ENCODE assay signal across 8 mouse cellular contexts in the genomic region with DNA sequence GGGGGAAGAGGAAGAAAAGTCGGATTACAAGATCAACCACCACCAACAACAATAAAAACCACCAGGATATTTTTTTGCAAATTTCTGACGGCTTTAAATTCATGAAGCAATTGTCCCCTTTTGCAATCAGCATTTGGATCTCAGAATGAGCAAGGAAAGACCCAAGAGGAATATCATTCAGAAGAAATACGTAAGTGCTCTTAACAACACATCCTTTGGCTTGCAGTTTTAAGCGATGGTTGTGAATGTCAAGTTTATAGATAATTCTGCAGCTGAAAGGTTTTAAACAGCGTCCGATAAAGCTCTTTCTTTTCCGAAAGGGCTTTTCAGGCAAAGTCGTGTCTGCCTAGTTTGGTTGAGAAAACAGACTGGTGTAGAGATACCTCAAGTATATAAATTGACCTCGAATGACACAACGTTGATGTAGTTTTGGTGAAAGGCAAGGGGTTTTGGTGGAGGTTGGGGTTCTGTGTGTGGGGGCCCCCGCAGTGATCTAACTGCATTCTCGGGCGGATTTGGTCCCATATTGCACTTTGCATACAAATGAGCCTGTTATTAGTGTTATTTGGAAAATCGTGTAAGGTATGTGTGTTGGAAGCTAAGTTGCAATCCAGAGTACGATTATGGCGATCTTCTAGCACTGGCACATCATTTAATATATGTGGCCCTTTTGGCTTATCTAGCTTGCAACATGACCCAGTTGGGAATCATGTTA. TPM values are rescaled to one million over a fixed set of nuclear protein-coding genes. Genes with fewer than 3 reads are reported as not detected.
DNase-seq lines count a peak whose midpoint lies in the region; ATAC-seq and TF ChIP-seq lines count a peak whose summit lies in the region.

No protein-coding gene starts in this region.

- H3K9ac ChIP-seq in hindbrain, embryonic 15.5 days: peak overlapping the region; percentile 83
- peak overlapping the region; percentile 75 for H3K9ac ChIP-seq in midbrain, embryonic 12.5 days (replicated peaks)

- 1% methylated on average over 16 of the region's 16 CpGs for WGBS in cerebellum, adult 2 months
- WGBS in hindbrain, embryonic 15.5 days: under 1% methylated on average over 16 of the region's 16 CpGs
- under 1% methylated on average over 16 of the region's 16 CpGs for WGBS in midbrain, embryonic 12.5 days

- TF ChIP-seq CTCF in cerebellum, adult 2 months (IDR thresholded peaks at IDR 0.05; ENCODE audit: borderline replicate concordance, insufficient read depth, low read depth, low read length): no peak

- H3K4me1 ChIP-seq in cerebellum, adult 2 months (ENCODE audit: control insufficient read depth, insufficient read depth, low read length): peaks cover 7% of the 10 kb centered on the region
- H3K4me1 ChIP-seq in hindbrain, embryonic 15.5 days (replicated peaks): peaks cover 31% of the 10 kb centered on the region
- peaks cover 30% of the 10 kb centered on the region for H3K4me1 ChIP-seq in midbrain, embryonic 12.5 days

- no peaks in the 10 kb centered on the region for H3K27me3 ChIP-seq in cerebellum, adult 2 months (ENCODE audit: control insufficient read depth, insufficient read depth, low read length)
- H3K27me3 ChIP-seq in hindbrain, embryonic 15.5 days: no peaks in the 10 kb centered on the region
- H3K27me3 ChIP-seq in midbrain, embryonic 12.5 days: no peaks in the 10 kb centered on the region

- H3K36me3 ChIP-seq in hindbrain, embryonic 15.5 days: no peaks in the 10 kb centered on the region
- no peaks in the 10 kb centered on the region for H3K36me3 ChIP-seq in midbrain, embryonic 12.5 days

- TF ChIP-seq POLR2A in cerebellum, adult 2 months (IDR thresholded peaks at IDR 0.05; ENCODE audit: borderline replicate concordance, insufficient read depth, low read length): no peak

- peak overlapping the region; percentile 73; the same call in 1 of the 2 replicates for H3K27ac ChIP-seq in cerebellum, adult 2 months (ENCODE audit: insufficient read depth, low read length)
- H3K27ac ChIP-seq in hindbrain, embryonic 15.5 days (replicated peaks): 0 out of 2 replicates have a peak overlapping the region, but pooled peaks have one; percentile 18
- H3K27ac ChIP-seq in midbrain, embryonic 12.5 days (replicated peaks): no peak overlapping the region

- peak overlapping the region; percentile 97 for H3K4me3 ChIP-seq in cerebellum, adult 2 months (replicated peaks; ENCODE audit: insufficient read depth, low read depth, low read length)
- peak overlapping the region; percentile 93 for H3K4me3 ChIP-seq in hindbrain, embryonic 15.5 days
- peak overlapping the region; percentile 73 for H3K4me3 ChIP-seq in midbrain, embryonic 12.5 days

- DNase-seq in cerebellum, adult 2 months: peak; percentile 34 to 38
- DNase-seq in cerebellum, postnatal 4 days (ENCODE audit: low spot score in 2 of 2): no peak
- DNase-seq in right cerebral cortex, postnatal 25 days: peak; percentile 12
- no peak for DNase-seq in right cerebral cortex, adult 18-20 months
- no peak for DNase-seq in frontal cortex, postnatal 10 days (ENCODE audit: low spot score in 2 of 2)
- no peak for DNase-seq in MN1 (ENCODE audit: low spot score)

- no peak for ATAC-seq in hindbrain, embryonic 15.5 days (ENCODE audit: low FRiP score, low read depth)
- no peak for ATAC-seq in midbrain, embryonic 12.5 days (ENCODE audit: low FRiP score, low read depth)

- H3K9me3 ChIP-seq in hindbrain, embryonic 15.5 days: no peaks in the 10 kb centered on the region
- no peaks in the 10 kb centered on the region for H3K9me3 ChIP-seq in midbrain, embryonic 12.5 days

- H3K4me2 ChIP-seq in hindbrain, embryonic 15.5 days: peak overlapping the region; percentile 91
- H3K4me2 ChIP-seq in midbrain, embryonic 12.5 days (replicated peaks): peak overlapping the region; percentile 97

RNA-seq across cellular contexts. Expression of gene Jarid2, which starts 2.6 kb away (rescaled TPM):
- 35.9 and 42.3 TPM in 2 replicates for polyA plus RNA-seq in cerebellum, adult 2 months (2012; rRNA removed)
- 34.7 and 38.3 TPM in 2 replicates for polyA plus RNA-seq in hindbrain, embryonic 15.5 days (2015; fragmentation: Nextera tagmentation; extraction: Ambion mirVana)
- polyA plus RNA-seq in midbrain, embryonic 12.5 days (2016; fragmentation: Nextera tagmentation; extraction: Ambion mirVana): 73.7 and 75.5 TPM in 2 replicates

Comparison
In these comparisons a context has a peak if more than half of its experiments do, and no peak if none do; other contexts are left out.
1. DNase-seq: peak in cerebellum, adult 2 months (2 of 2) and right cerebral cortex, postnatal 25 days (single experiment); none in cerebellum, postnatal 4 days (0 of 2), right cerebral cortex, adult 18-20 months (single experiment), frontal cortex, postnatal 10 days (0 of 2) and MN1 (single experiment).
2. Peak in every context shown above with its lines, with median percentiles within 50 percentile points of each other: H3K4me3 ChIP-seq.